Mouse (Mus musculus) forebrain, postnatal 0 days (tissue): ENCODE measurements around the gene Gls. TPM values are rescaled to one million over a fixed set of nuclear protein-coding genes. Genes with fewer than 3 reads are reported as not detected.

Source experiments
- ATAC-seq: fragments of 200-750 bp; cut with Nextera tagmentation; 2 replicates; pipeline ENCODE4 v1.8.0; 2017; ENCODE audit warnings: mild to moderate bottlenecking, moderate library complexity
- DNase-seq: peaks from one replicate; pipeline ENCODE4 v3.0.0-alpha.2; 2015
- H3K27ac ChIP-seq: fragments of 300-500 bp; sonication (generic); 2 replicates; pipeline ENCODE4 v1.5.1; 2014; ENCODE audit warnings: low read depth, mild to moderate bottlenecking, antibody characterized with exemption, low read length, moderate library complexity, mixed read lengths
- H3K27me3 ChIP-seq: fragments of 300-500 bp; sonication (generic); 2 replicates; pipeline ENCODE4 v1.6.1; 2014; ENCODE audit warnings: mild to moderate bottlenecking, low read length, mixed read lengths; ENCODE audit not compliant: insufficient read depth
- H3K36me3 ChIP-seq: fragments of 300-500 bp; sonication (generic); 2 replicates; pipeline ENCODE4 v1.6.1; 2014; ENCODE audit warnings: mild to moderate bottlenecking, moderate library complexity; ENCODE audit not compliant: insufficient read depth
- H3K4me1 ChIP-seq: fragments of 300-500 bp; sonication (generic); 2 replicates; pipeline ENCODE4 v1.6.1; 2014; ENCODE audit warnings: antibody characterized with exemption; ENCODE audit not compliant: insufficient read depth
- H3K4me2 ChIP-seq: fragments of 300-500 bp; sonication (generic); 2 replicates; pipeline ENCODE4 v1.6.1; 2014; ENCODE audit warnings: low read depth, mild to moderate bottlenecking, moderate library complexity
- H3K4me3 ChIP-seq: fragments of 300-500 bp; sonication (generic); 2 replicates; pipeline ENCODE4 v1.5.1; 2014; ENCODE audit warnings: low read depth, low read length, mixed read lengths
- H3K9ac ChIP-seq: fragments of 300-500 bp; sonication (generic); 2 replicates; pipeline ENCODE4 v1.6.1; 2014; ENCODE audit warnings: mild to moderate bottlenecking
- H3K9me3 ChIP-seq: fragments of 300-500 bp; sonication (generic); 2 replicates; pipeline ENCODE4 v1.6.1; 2016; ENCODE audit warnings: low read length
- CTCF ChIP-seq: sonication (generic); IDR thresholded peaks from 2 replicates; pipeline ENCODE4 v1.5.1; 2016; ENCODE audit warnings: antibody characterized with exemption, control low read depth, low read depth
- WGBS: fragments of 180-500 bp; shearing (Covaris S2); extraction: QIAGEN DNeasy Blood & Tissue Kit; methylation state at CpG from one replicate; pipeline ENCODE4 v1.1.7; 2014; 5-methylcytosine and 5-hydroxymethylcytosine counted together
- polyA plus RNA-seq: library from polyadenylated mRNA; unstranded; fragments of >200 nt; fragmentation: Nextera tagmentation; extraction: Ambion mirVana; gene quantifications from 2 replicates; pipeline ENCODE4 v1.2.1, GENCODE M21; 2015
- total RNA-seq: library from RNA; depleted of rRNA; stranded (reverse); fragments of >200 nt; gene quantifications from 2 replicates; pipeline ENCODE4 v1.2.3, GENCODE M21; 2014

Gene Gls
- total and polyA plus RNA-seq, 2 experiments from 2014 or later: 27.9 to 254 TPM

- peaks cover under 1% of the 10 kb centered on the region for H3K36me3 ChIP-seq
These were observed 16.3 kb downstream of the Gls start for GRCm38 (mm10) chr1:52216766-52217165.

GRCm38 (mm10) chr1:52182992-52183391, 50.0 kb downstream of the Gls start:
- no peaks in the 10 kb centered on the region for H3K9me3 ChIP-seq
- no peak overlapping the region for H3K9ac ChIP-seq
- WGBS: 92% methylated on average over 2 of the region's 2 CpGs
- H3K36me3 ChIP-seq: 0 out of 2 replicates have a peak, but pooled peaks cover 3% of the 10 kb centered on the region
- no peak for ATAC-seq
- no peak for DNase-seq
- no peak overlapping the region for H3K4me3 ChIP-seq
- no peaks in the 10 kb centered on the region for H3K4me1 ChIP-seq
- no peak overlapping the region for H3K4me2 ChIP-seq
- H3K27me3 ChIP-seq: no peaks in the 10 kb centered on the region
- TF ChIP-seq CTCF: no peak
- H3K27ac ChIP-seq: no peak overlapping the region

More at GRCm38 (mm10) chr1:52216766-52217165, 16.3 kb downstream of the Gls start:
- Histone ChIP-seq H3K4me3 (no peak overlapping the region), H3K27me3 (no peaks in the 10 kb centered on the region), H3K4me1 (no peaks in the 10 kb centered on the region), H3K9ac (no peak overlapping the region), H3K4me2 (no peak overlapping the region), H3K27ac (no peak overlapping the region), H3K9me3 (no peaks in the 10 kb centered on the region)
- no peak for ATAC-seq
- peak; percentile 31 for TF ChIP-seq CTCF
- DNase-seq: no peak

GRCm38 (mm10) chr1:52181994-52182393, 51.0 kb downstream of the Gls start:
- ATAC-seq (no peak), DNase-seq (no peak)
- H3K27me3 ChIP-seq: no peaks in the 10 kb centered on the region
- no peak overlapping the region for H3K9ac ChIP-seq
- no peak overlapping the region for H3K4me2 ChIP-seq
- H3K4me3 ChIP-seq: no peak overlapping the region
- no peak for TF ChIP-seq CTCF
- H3K36me3 ChIP-seq: no peaks in the 10 kb centered on the region
- H3K9me3 ChIP-seq: no peaks in the 10 kb centered on the region
- no peaks in the 10 kb centered on the region for H3K4me1 ChIP-seq
- no peak overlapping the region for H3K27ac ChIP-seq

- Histone ChIP-seq H3K4me2 (no peak overlapping the region), H3K27me3 (no peaks in the 10 kb centered on the region), H3K9ac (no peak overlapping the region), H3K9me3 (no peaks in the 10 kb centered on the region), H3K36me3 (no peaks in the 10 kb centered on the region), H3K4me1 (no peaks in the 10 kb centered on the region), H3K27ac (no peak overlapping the region), H3K4me3 (no peak overlapping the region)
- no peak for TF ChIP-seq CTCF
- DNase-seq (no peak), ATAC-seq (no peak)
- WGBS: 91% methylated on average over 9 of the region's 9 CpGs
These were observed 53.0 kb downstream of the Gls start for GRCm38 (mm10) chr1:52179939-52180568.

- WGBS: 74% methylated on average over 2 of the region's 2 CpGs
- TF ChIP-seq CTCF: no peak
These were observed 56.0 kb downstream of the Gls start for GRCm38 (mm10) chr1:52176999-52177398.

GRCm38 (mm10) chr1:52175983-52176382, 57.0 kb downstream of the Gls start:
- TF ChIP-seq CTCF: no peak
- no peak overlapping the region for H3K9ac ChIP-seq
- H3K4me1 ChIP-seq: no peaks in the 10 kb centered on the region
- H3K4me2 ChIP-seq: no peak overlapping the region
- H3K9me3 ChIP-seq: no peaks in the 10 kb centered on the region
- H3K4me3 ChIP-seq: no peak overlapping the region
- 68% methylated on average over 3 of the region's 3 CpGs for WGBS
- no peaks in the 10 kb centered on the region for H3K36me3 ChIP-seq
- no peak overlapping the region for H3K27ac ChIP-seq
- DNase-seq (no peak), ATAC-seq (no peak)
- no peaks in the 10 kb centered on the region for H3K27me3 ChIP-seq

More at GRCm38 (mm10) chr1:52176999-52177398, 56.0 kb downstream of the Gls start:
- Histone ChIP-seq H3K4me3 (no peak overlapping the region), H3K27ac (no peak overlapping the region), H3K9me3 (no peaks in the 10 kb centered on the region), H3K4me1 (no peaks in the 10 kb centered on the region), H3K36me3 (no peaks in the 10 kb centered on the region), H3K9ac (no peak overlapping the region), H3K4me2 (no peak overlapping the region), H3K27me3 (no peaks in the 10 kb centered on the region)
- ATAC-seq (no peak), DNase-seq (no peak)

GRCm38 (mm10) chr1:52175321-52175720, 57.7 kb downstream of the Gls start:
- DNase-seq (no peak), ATAC-seq (no peak)

More at GRCm38 (mm10) chr1:52175321-52175720, 57.7 kb downstream of the Gls start:
- H3K27ac ChIP-seq: no peak overlapping the region
- no peaks in the 10 kb centered on the region for H3K27me3 ChIP-seq
- no peak overlapping the region for H3K4me2 ChIP-seq
- no peak overlapping the region for H3K9ac ChIP-seq
- H3K4me1 ChIP-seq: no peaks in the 10 kb centered on the region
- no peaks in the 10 kb centered on the region for H3K9me3 ChIP-seq
- no peaks in the 10 kb centered on the region for H3K36me3 ChIP-seq
- WGBS: 69% methylated on average over 5 of the region's 5 CpGs
- H3K4me3 ChIP-seq: no peak overlapping the region
- TF ChIP-seq CTCF: no peak
